Mouse (Mus musculus): ENCODE data around the gene Abcd2.

The Abcd2 gene

DNA sequence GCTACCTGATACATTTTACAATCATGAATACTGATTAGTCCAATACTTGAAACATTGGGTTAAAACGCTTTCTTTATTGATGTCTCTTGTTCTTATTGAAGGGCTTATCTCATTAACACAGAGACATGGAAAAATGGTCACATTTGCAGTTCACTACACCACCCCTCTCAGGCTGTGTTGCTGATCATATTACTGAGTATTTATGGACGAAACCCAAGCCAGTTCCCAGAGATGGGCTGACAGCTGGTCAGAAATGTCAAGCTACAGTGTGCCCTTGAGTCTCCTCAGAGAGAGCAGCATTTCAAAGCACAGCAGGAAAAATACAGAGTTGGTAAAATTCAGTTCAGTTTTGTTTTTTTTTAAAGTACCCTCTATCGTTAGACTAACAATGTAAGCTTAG is 38.3 kb downstream of the Abcd2 start:
- DNase-seq: no peak

DNA sequence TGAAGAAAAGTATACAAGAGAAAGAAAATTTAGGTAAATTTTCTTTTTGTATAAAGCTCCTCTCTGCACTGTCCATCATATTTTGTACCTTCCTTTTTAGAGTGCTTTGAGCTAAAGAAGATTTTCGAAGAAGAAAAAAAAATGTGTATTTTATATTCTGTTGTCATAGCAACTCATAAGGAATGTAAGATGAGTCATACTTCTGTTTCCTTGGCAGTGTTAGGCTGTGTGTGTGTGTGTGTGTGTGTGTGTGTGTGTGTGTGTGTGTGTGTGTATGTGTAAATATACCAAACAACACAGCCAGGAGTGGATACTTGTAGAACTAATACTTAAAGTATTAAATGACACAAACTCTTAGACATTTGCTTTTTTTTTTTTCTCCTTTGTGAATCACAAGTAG is 39.0 kb downstream of the Abcd2 start:
- no peak for DNase-seq

DNA sequence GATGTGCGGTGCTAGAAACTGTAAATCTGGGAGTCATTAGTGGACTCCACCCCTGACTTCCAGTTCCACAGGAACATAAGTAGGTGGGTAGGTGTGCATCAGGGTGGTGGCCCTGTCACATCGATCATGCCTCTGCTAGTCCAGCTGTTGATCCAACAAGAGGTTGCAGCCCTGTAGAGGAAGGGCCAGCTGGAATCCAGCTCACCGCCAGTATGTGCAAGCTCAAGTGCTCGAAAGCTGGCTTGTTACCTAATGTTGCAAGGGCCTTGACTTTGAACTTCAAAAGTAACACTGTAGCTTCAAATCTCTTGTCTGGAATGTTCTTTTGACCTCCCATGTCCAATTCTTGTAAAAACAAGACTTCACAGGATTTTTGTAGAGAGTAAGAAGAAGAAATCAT is 67.0 kb downstream of the Abcd2 start:
- DNase-seq: no peak

DNA sequence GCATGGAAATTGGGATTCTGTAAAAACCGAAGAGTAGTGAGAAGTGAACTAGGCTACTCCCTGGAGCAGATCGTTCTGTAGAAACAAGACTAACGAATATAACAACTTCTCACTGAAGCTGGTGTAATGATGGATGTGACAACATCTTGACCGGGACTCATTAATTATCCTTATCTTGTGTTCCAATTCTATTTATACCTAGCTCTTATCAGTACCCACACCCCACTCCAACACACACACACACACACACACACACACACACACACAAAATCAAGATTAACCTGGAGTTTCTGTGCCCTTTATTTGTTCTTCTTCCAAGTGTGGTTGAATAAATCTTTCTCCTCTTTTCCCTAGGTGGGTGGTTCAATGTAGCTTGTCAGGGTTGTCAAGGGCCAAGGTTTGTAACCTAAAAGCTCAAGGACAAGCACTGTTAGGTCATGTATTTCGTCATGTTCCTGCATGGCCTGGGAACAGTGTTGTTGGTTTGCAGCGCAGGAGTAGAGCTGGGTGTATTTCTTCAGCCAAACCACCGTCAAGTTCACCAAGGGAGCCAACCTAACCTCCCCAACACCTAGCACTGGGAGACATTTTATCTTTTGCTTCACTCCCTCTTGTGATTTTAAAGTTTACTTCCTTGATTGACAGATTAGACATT is 78.9 kb downstream of the Abcd2 start:
- no peak for DNase-seq

DNA sequence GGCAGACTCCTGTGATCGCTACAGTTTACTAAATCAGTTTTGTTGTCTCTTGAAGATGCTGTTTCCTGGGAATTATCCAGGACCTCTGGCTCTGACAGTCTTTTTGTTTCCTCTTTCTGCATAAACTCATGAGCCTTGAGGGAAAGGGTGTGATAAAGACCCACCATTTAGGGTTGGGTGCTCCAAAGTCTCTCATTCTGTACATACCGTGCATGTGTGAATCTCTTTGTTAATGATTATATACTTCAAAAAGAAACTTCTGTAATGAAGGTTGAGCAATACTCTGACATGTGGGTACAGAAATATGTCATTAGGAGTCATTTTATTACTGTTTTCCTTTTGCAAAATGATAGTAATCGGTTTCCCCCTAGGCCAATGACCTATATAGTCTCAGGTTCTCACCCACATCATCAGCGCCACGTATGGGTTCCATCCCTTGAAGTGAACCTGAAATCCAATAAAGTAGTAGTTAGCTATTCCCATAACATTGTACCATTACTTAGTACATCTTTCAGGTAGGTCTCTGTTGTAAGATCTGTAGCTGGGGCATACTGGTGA is 83.4 kb downstream of the Abcd2 start:
- DNase-seq: no peak

DNA sequence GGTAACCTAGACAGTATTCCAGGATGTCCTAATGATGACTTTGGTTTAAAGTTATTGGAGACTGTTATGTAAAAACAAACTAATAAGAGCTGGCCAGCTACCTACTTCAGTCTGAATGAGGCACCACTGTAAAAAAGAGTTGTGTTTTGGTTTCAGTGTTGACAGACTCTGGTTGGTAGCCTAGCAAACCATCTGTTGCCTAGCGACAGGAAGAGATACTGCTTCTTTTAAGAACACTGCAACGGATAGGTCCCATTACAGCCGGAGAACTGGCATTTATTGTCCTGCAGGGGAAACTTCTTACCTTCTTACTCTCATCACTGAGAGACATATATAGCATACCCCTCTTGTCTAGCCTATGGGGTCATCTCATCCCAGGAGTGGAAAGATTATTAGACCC is 86.7 kb downstream of the Abcd2 start:
- DNase-seq: no peak

DNA sequence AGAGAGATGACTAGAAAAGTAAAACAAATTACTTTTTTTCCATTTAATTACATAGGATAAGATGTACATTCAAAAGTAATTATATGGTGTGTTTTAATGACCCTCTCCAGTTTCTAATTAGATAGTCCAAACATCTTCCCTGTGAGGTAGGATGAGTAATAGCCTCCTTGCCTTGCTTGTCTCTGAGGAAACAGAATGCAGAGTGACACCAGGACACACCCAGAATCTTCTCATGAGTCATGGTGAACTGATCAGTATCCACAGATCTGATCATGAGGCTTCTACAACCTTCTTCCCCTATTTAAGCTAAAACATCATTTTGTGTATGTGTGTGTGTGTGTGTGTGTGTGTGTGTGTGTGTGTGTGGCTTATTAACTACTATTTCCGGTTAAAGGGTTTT is 87.3 kb downstream of the Abcd2 start:
- no peak for DNase-seq

DNA sequence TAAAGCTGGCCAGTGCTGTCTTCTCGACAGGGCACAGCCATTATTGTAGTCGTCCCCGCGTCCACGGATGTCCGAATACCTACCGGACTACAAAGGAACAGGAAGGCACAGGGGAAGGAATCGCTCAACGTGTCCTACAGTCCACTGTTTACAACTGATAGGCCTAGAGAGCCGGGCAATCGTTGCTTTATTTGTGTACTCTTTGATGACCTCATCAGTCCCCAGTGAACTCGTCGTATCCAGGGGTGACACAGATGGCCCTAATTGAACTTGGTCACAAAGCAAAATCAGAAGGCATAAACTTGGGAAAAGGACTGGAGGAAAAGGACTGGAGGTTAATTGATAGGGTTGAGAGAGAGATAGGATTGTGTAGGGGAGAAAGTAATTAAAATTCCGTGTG is 87.8 kb downstream of the Abcd2 start:
- DNase-seq: no peak

DNA sequence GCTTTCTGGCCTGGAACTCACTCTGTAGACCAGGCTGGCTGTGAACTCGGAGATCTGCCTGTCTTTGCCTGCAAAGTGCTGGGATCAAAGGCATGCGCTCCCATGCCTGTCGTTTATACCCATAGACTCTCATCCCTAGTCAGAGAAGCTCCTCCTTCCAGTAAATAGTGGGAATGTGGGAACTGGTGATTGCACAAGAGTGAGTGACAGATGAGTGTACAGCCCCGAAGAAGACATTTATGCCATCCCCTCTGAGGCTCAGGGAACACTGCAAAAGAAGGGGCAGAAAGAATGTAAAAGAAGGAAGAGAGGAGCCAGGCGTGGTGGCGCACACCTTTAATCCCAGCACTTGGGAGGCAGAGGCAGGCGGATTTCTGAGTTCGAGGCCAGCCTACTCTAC is 88.3 kb downstream of the Abcd2 start:
- DNase-seq: no peak

DNA sequence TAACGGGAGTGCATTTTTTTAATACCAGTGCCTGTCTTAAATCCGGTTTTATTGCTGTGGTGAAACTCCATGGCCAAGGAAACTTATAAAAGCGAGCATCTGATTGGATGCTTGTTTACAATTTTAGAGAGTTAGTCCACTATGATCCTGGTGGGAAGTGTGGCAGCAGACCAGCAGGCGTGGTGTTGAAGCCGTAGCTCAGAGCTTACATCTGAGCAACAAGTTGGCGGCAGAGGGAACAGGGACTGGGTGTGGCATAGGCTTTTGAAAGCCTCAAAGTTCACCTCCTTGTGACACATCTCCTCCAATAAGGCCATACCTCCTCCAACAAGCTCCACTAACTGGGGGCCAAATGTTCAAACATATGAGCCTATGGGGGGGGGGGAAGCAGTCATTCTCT is 95.0 kb downstream of the Abcd2 start:
- DNase-seq: no peak
